ENCODE assay signal across 8 mouse cellular contexts in genomic region chr5:115908251-115908650, GRCm38 (mm10).
DNase-seq lines count a peak whose midpoint lies in the region; ATAC-seq lines count a peak whose summit lies in the region.

No protein-coding gene starts in this region.

- WGBS in heart, embryonic 10.5 days = 21% methylated on average over 10 of the region's 10 CpGs
- 19% methylated on average over 10 of the region's 10 CpGs for WGBS in limb, embryonic 11.5 days

- no peaks in the 10 kb centered on the region for H3K9me3 ChIP-seq in heart, embryonic 10.5 days
- no peaks in the 10 kb centered on the region for H3K9me3 ChIP-seq in limb, embryonic 11.5 days (ENCODE audit: control insufficient read depth, low read length)

- no peak overlapping the region for H3K9ac ChIP-seq in limb, embryonic 11.5 days (ENCODE audit: low read length)

- no peak overlapping the region for H3K27ac ChIP-seq in heart, embryonic 10.5 days
- no peak overlapping the region for H3K27ac ChIP-seq in limb, embryonic 11.5 days (replicated peaks; ENCODE audit: low read depth, low read length)

- H3K27me3 ChIP-seq in heart, embryonic 10.5 days (ENCODE audit: insufficient read depth, poor library complexity, severe bottlenecking) = no peaks in the 10 kb centered on the region
- no peaks in the 10 kb centered on the region for H3K27me3 ChIP-seq in limb, embryonic 11.5 days (ENCODE audit: control insufficient read depth, insufficient read depth, low read length)

- ATAC-seq in limb, embryonic 11.5 days (ENCODE audit: insufficient number of reproducible peaks, low FRiP score, low TSS enrichment, low read depth) = no peak

- no peak overlapping the region; the same call in 1 of the 2 replicates for H3K4me2 ChIP-seq in limb, embryonic 11.5 days (ENCODE audit: low read depth, severe bottlenecking)

- DNase-seq in heart, embryonic 10.5 days (ENCODE audit: low spot score) = no peak
- no peak for DNase-seq in heart, adult 18-20 months
- peak; percentile 76 for DNase-seq in cerebellum, adult 9-11 months
- peak; percentile 58 to 64 for DNase-seq in frontal cortex, postnatal 10 days (ENCODE audit: low spot score in 2 of 2)
- DNase-seq in limb, embryonic 11.5 days (ENCODE audit: low spot score) = peak; percentile 40
- peak; percentile 70 for DNase-seq in retina, postnatal 1 day
- DNase-seq in T-cell, adult 2 months (ENCODE audit: low spot score) = no peak
- no peak for DNase-seq in spleen, adult 12 weeks (ENCODE audit: low spot score)

- H3K36me3 ChIP-seq in heart, embryonic 10.5 days = 0 out of 2 replicates have a peak, but pooled peaks cover 5% of the 10 kb centered on the region
- H3K36me3 ChIP-seq in limb, embryonic 11.5 days (ENCODE audit: control insufficient read depth, insufficient read depth, low read length) = no peaks in the 10 kb centered on the region

- peaks cover 51% of the 10 kb centered on the region for H3K4me1 ChIP-seq in heart, embryonic 10.5 days
- peaks cover 10% of the 10 kb centered on the region for H3K4me1 ChIP-seq in limb, embryonic 11.5 days (ENCODE audit: control insufficient read depth, insufficient read depth, low read length)

- peak overlapping the region; percentile 61 for H3K4me3 ChIP-seq in heart, embryonic 10.5 days
- no peak overlapping the region for H3K4me3 ChIP-seq in limb, embryonic 11.5 days (ENCODE audit: low read depth, low read length)

Comparison
In these comparisons a context has a peak if more than half of its experiments do, and no peak if none do; other contexts are left out.
1. DNase-seq: peak in cerebellum, adult 9-11 months (single experiment), frontal cortex, postnatal 10 days (2 of 2), limb, embryonic 11.5 days (single experiment) and retina, postnatal 1 day (single experiment); none in heart, embryonic 10.5 days (single experiment), heart, adult 18-20 months (0 of 2), T-cell, adult 2 months (single experiment) and spleen, adult 12 weeks (single experiment).